Mouse (Mus musculus) hindbrain, embryonic 16.5 days (tissue): ENCODE data around the gene Sfmbt2. TPM values are rescaled to one million over a fixed set of nuclear protein-coding genes. Genes with fewer than 3 reads are reported as not detected.

Source experiments
- ATAC-seq: fragments of 200-750 bp; cut with Nextera tagmentation; 2 replicates; pipeline ENCODE4 v1.8.0; 2017; ENCODE audit warnings: moderate TSS enrichment, moderate library complexity
- H3K27ac ChIP-seq: fragments of 300-500 bp; sonication (generic); 2 replicates; pipeline ENCODE4 v1.5.1; 2014; ENCODE audit warnings: low read depth, mild to moderate bottlenecking, control low read depth, low read length, moderate library complexity
- H3K27me3 ChIP-seq: fragments of 300-500 bp; sonication (generic); replicated peaks from 2 replicates; pipeline ENCODE4 v1.6.1; 2014; ENCODE audit warnings: low read length; ENCODE audit not compliant: control insufficient read depth, insufficient read depth
- H3K36me3 ChIP-seq: fragments of 300-500 bp; sonication (generic); 2 replicates; pipeline ENCODE4 v1.6.1; 2014; ENCODE audit warnings: mild to moderate bottlenecking, low read length, moderate library complexity, mixed read lengths; ENCODE audit not compliant: control insufficient read depth, insufficient read depth
- H3K4me1 ChIP-seq: fragments of 300-500 bp; sonication (generic); 2 replicates; pipeline ENCODE4 v1.6.1; 2014; ENCODE audit warnings: low read depth, low read length; ENCODE audit not compliant: control insufficient read depth, insufficient read depth
- H3K4me2 ChIP-seq: fragments of 300-500 bp; sonication (generic); 2 replicates; pipeline ENCODE4 v1.6.1; 2014; ENCODE audit warnings: mild to moderate bottlenecking, low read length, control low read depth, moderate library complexity
- H3K4me3 ChIP-seq: fragments of 300-500 bp; sonication (generic); 2 replicates; pipeline ENCODE4 v1.5.1; 2014; ENCODE audit warnings: mild to moderate bottlenecking, low read length, control low read depth, moderate library complexity
- H3K9ac ChIP-seq: fragments of 300-500 bp; sonication (generic); 2 replicates; pipeline ENCODE4 v1.6.1; 2014; ENCODE audit warnings: low read depth, mild to moderate bottlenecking, control low read depth, low read length, moderate library complexity
- H3K9me3 ChIP-seq: fragments of 300-500 bp; sonication (generic); 2 replicates; pipeline ENCODE4 v1.6.1; 2014; ENCODE audit warnings: mild to moderate bottlenecking, low read length, moderate library complexity; ENCODE audit not compliant: control insufficient read depth
- WGBS: fragments of 180-500 bp; shearing (Covaris S2); extraction: QIAGEN DNeasy Blood & Tissue Kit; methylation state at CpG from one replicate; pipeline ENCODE4 v1.1.7; 2014; 5-methylcytosine and 5-hydroxymethylcytosine counted together
- polyA plus RNA-seq: library from polyadenylated mRNA; unstranded; fragments of >200 nt; fragmentation: Nextera tagmentation; extraction: Ambion mirVana; gene quantifications from 2 replicates; pipeline ENCODE4 v1.2.1, GENCODE M21; 2015

Gene Sfmbt2
- 6.3 and 6.6 TPM in 2 replicates for polyA plus RNA-seq

GRCm38 (mm10) chr2:10370176-10370575 lies at the start of gene Sfmbt2:
Gene Sfmbt2, plus strand, starts transcription at chr2:10370510.
- under 1% methylated on average over 10 of the region's 10 CpGs for WGBS
- Histone ChIP-seq H3K9ac (no peak within 1 kb of the TSS), H3K27ac (no peak within 1 kb of the TSS), H3K4me1 (peaks cover 14% of the 10 kb centered on the region), H3K4me3 (no peak within 1 kb of the TSS; the same call in 1 of the 2 replicates), H3K27me3 (peaks cover 40% of the 10 kb centered on the region), H3K4me2 (peak within 1 kb of the TSS; percentile 10), H3K9me3 (no peaks in the 10 kb centered on the region), H3K36me3 (no peaks in the 10 kb centered on the region)
- ATAC-seq, result no peak

DNA sequence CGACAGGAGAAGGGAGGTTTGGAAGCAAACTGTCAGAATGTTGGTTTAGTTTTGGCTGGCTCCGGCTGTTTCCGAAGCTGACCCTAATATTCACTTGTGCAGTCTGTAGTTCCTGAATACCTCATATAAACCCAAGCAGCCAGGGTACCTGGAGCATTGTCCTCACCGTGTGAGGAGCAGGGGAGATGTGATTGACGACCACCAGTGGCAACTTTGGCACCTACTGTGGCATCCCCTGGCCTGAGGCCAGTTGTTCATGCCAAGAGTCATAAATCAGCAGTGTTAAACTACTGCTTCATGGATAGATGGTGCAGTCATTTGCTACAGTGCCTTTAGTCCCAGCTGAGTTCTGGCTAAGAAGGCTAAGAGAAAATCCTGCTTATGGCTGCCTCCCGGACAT lies 49.2 kb upstream of the Sfmbt2 start:
- no peak overlapping the region for H3K9ac ChIP-seq
- H3K4me1 ChIP-seq, result no peaks in the 10 kb centered on the region; the same call in 1 of the 2 replicates
- H3K36me3 ChIP-seq, result no peaks in the 10 kb centered on the region
- peak; percentile 86 for ATAC-seq
- no peaks in the 10 kb centered on the region for H3K9me3 ChIP-seq
- no peak overlapping the region for H3K27ac ChIP-seq
- no peaks in the 10 kb centered on the region for H3K27me3 ChIP-seq
- no peak overlapping the region for H3K4me2 ChIP-seq
- H3K4me3 ChIP-seq, result no peak overlapping the region
- WGBS, result 57% methylated on average over 6 of the region's 6 CpGs

DNA sequence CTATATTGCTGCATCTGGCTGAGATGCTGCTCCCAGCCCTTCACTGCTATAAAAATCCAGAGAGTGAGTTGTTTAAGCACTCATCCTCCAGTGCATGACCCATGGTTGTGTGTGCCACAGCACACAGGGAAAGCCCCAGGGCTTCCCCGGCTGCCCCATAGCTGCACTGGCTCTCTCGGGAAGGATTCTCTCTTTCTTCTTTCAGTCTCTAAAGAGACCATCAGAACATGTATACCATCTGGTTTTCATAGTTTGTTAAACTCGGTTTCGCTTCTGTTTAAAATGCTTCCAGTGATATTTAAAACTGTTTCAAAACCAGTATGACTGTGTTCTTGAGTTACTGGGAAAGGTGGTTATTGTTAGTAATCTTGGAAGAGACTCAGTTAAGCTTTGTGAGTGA lies 47.1 kb upstream of the Sfmbt2 start:
- no peak for ATAC-seq
- Histone ChIP-seq H3K9ac (no peak overlapping the region), H3K36me3 (no peaks in the 10 kb centered on the region), H3K4me2 (no peak overlapping the region), H3K4me3 (no peak overlapping the region), H3K4me1 (no peaks in the 10 kb centered on the region; the same call in 1 of the 2 replicates), H3K27ac (no peak overlapping the region), H3K9me3 (no peaks in the 10 kb centered on the region), H3K27me3 (no peaks in the 10 kb centered on the region)
- WGBS, result 84% methylated on average over 4 of the region's 4 CpGs

DNA sequence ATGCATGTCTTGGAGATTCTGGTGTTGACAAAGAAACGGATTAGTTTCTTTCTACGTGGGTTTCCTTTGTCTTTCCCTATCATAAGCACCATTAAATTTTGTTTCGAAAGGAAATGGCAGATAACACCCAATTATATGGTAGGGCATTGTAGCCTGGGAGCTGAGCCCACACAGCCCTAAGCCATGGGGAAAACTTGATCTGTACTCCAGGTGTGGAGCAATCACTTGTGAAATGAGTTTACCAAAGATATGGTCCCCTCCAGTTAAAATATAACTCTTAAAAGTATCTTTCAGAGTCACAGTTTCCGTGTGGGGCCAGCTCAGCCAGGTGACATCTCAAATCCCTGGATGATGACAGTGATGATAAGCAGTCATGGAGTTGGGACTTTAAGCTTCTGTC lies 45.3 kb upstream of the Sfmbt2 start:
- 89% methylated on average over 4 of the region's 4 CpGs for WGBS
- H3K9me3 ChIP-seq, result no peaks in the 10 kb centered on the region
- no peak for ATAC-seq
- no peak overlapping the region for H3K4me3 ChIP-seq
- H3K36me3 ChIP-seq, result no peaks in the 10 kb centered on the region
- H3K4me1 ChIP-seq, result no peaks in the 10 kb centered on the region; the same call in 1 of the 2 replicates
- H3K4me2 ChIP-seq, result no peak overlapping the region
- no peak overlapping the region for H3K27ac ChIP-seq
- H3K9ac ChIP-seq, result no peak overlapping the region
- H3K27me3 ChIP-seq, result no peaks in the 10 kb centered on the region

DNA sequence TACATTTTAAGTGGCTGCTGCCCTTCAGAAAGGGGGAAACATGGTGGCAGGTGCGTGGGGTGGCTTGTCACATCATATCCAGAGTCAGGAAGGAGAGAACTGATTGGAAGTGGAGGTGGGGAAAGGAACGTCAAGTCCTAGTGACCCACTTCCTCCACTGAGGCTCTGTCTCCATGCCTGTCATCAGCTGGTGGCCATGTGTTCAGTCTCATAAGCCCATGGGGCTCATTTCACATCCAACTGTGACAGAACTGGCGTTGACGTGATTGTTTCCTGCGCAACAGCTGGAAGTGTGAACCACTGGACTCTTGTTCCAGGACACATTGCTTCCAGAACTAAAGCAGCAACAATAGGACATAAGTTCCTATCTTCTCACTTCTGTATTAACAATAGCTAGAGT lies 40.1 kb upstream of the Sfmbt2 start:
- WGBS, result 79% methylated on average over 5 of the region's 5 CpGs
- peaks cover 2% of the 10 kb centered on the region; the same call in 1 of the 2 replicates for H3K27me3 ChIP-seq
- H3K9ac ChIP-seq, result no peak overlapping the region
- H3K27ac ChIP-seq, result no peak overlapping the region
- H3K9me3 ChIP-seq, result no peaks in the 10 kb centered on the region
- H3K4me2 ChIP-seq, result no peak overlapping the region
- H3K36me3 ChIP-seq, result no peaks in the 10 kb centered on the region
- H3K4me3 ChIP-seq, result no peak overlapping the region
- no peaks in the 10 kb centered on the region for H3K4me1 ChIP-seq
- ATAC-seq, result no peak

DNA sequence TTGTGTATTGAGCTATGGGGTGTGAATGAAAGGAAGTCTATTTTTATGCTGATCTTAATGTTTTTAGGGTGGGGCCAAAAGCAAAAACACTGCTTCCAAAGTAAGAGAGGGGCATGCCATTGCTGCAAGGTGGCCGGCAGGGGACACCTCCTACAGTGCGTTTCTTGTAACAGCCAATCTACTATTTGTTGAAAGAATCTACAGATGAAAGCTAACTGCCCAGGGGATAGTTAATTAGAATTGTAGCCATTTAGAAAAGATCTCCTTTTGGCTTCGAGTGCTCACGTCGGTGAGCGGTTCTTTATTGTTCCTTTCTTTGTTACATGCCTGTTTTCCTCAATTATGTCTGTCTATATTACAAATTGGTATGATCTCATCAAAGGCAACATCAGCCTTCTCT lies 36.0 kb upstream of the Sfmbt2 start:
- Histone ChIP-seq H3K4me1 (no peaks in the 10 kb centered on the region), H3K9me3 (no peaks in the 10 kb centered on the region), H3K27ac (no peak overlapping the region), H3K4me3 (no peak overlapping the region), H3K4me2 (no peak overlapping the region), H3K36me3 (no peaks in the 10 kb centered on the region), H3K27me3 (peaks cover 2% of the 10 kb centered on the region; the same call in 1 of the 2 replicates), H3K9ac (no peak overlapping the region)
- ATAC-seq, result no peak
- WGBS, result 3% methylated on average over 6 of the region's 6 CpGs

GRCm38 (mm10) chr2:10335037-10335608 lies 35.2 kb upstream of the Sfmbt2 start:
- no peaks in the 10 kb centered on the region for H3K36me3 ChIP-seq
- H3K4me1 ChIP-seq, result no peaks in the 10 kb centered on the region
- ATAC-seq, result no peak
- H3K9ac ChIP-seq, result no peak overlapping the region
- no peak overlapping the region for H3K4me2 ChIP-seq
- H3K9me3 ChIP-seq, result no peaks in the 10 kb centered on the region
- peaks cover 2% of the 10 kb centered on the region; the same call in 1 of the 2 replicates for H3K27me3 ChIP-seq
- no peak overlapping the region for H3K27ac ChIP-seq
- no peak overlapping the region for H3K4me3 ChIP-seq
- 52% methylated on average over 4 of the region's 4 CpGs for WGBS

DNA sequence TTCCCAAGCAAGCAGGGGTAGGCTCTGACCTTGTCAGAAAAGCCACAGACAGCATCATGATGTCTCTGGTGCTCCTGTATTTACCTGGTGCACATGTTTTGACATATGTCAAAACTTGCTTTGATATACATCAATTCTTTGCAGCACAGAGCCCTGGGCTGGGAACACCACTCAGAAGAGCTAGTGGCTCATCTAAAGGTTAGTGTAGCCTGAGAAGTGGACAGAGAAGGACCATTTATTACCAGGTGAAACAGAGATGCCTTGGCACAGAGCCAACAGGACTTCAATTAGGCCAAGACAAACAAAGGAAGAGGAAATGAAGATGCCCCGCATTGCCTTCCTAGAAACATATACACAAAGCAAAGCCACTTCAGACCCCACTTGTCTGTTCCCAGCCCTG lies 30.3 kb upstream of the Sfmbt2 start:
- no peak overlapping the region for H3K4me3 ChIP-seq
- 67% methylated on average over 1 of the region's 1 CpGs for WGBS

DNA sequence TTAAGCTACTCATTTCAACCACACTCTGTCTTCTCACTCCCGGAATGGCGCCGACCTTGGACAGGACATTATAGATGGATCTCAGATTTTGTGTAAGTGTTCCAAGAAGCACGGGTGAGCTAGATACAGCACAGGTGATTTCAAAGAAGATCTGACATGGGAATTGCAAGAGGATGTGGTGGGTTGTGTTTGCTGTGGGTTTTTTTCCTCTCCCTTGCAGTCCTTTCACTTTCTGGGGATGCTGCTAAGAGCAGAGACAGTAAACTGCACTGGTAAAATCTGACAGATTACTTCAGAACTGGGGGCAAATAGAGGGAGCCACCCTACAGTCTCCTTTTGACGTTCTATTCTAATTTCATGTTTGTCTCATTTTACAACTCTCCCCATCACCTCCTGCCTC lies 26.8 kb upstream of the Sfmbt2 start:
- no peak overlapping the region for H3K4me2 ChIP-seq
- H3K27me3 ChIP-seq, result no peaks in the 10 kb centered on the region
- WGBS, result 89% methylated on average over 5 of the region's 5 CpGs
- no peak overlapping the region for H3K27ac ChIP-seq
- H3K9me3 ChIP-seq, result no peaks in the 10 kb centered on the region
- no peak overlapping the region for H3K4me3 ChIP-seq
- ATAC-seq, result no peak
- H3K9ac ChIP-seq, result no peak overlapping the region
- no peaks in the 10 kb centered on the region for H3K4me1 ChIP-seq
- H3K36me3 ChIP-seq, result no peaks in the 10 kb centered on the region

More for the DNA sequence above, 30.3 kb upstream of the Sfmbt2 start:
- ATAC-seq, result no peak
- H3K27me3 ChIP-seq, result peaks cover 2% of the 10 kb centered on the region; the same call in 1 of the 2 replicates
- no peak overlapping the region for H3K9ac ChIP-seq
- no peaks in the 10 kb centered on the region for H3K9me3 ChIP-seq
- no peaks in the 10 kb centered on the region for H3K4me1 ChIP-seq
- no peak overlapping the region for H3K4me2 ChIP-seq
- no peaks in the 10 kb centered on the region for H3K36me3 ChIP-seq
- no peak overlapping the region for H3K27ac ChIP-seq
